Mouse (Mus musculus) ES-E14 (cell line): ENCODE data around the gene Asic4.

ENCODE experiments used
- CHD2 ChIP-seq: IDR thresholded peaks from 2 replicates; pipeline ENCODE4 v1.6.1; 2014; ENCODE audit warnings: mild to moderate bottlenecking, low read depth, low read length, inconsistent platforms
- HCFC1 ChIP-seq: IDR thresholded peaks from 2 replicates; pipeline ENCODE4 v1.6.1; 2012; ENCODE audit warnings: low read length, inconsistent platforms, borderline replicate concordance; ENCODE audit not compliant: insufficient read depth
- ZC3H11A ChIP-seq: IDR thresholded peaks from 2 replicates; pipeline ENCODE4 v1.6.1; 2012; ENCODE audit warnings: low read depth, mild to moderate bottlenecking, inconsistent platforms, low read length, borderline replicate concordance
- ZNF384 ChIP-seq: IDR thresholded peaks from 2 replicates; pipeline ENCODE4 v1.6.1; 2012; ENCODE audit warnings: low read depth, low read length, inconsistent platforms

- no peak for TF ChIP-seq ZC3H11A
- TF ChIP-seq HCFC1 = no peak
- no peak for TF ChIP-seq ZNF384
- TF ChIP-seq CHD2 = no peak
Observed at GRCm38 (mm10) chr1:75477966-75478290, 27.7 kb downstream of the Asic4 start.
